Mouse (Mus musculus) cortical plate, adult 2 months (tissue): ENCODE results near the gene Utp4. TPM values are rescaled to one million over a fixed set of nuclear protein-coding genes. Genes with fewer than 3 reads are reported as not detected.

ENCODE experiments used
- H3K27ac ChIP-seq: fragments of 200-500 bp; 2 replicates; pipeline ENCODE4 v1.5.1; 2012; ENCODE audit warnings: low read length, control low read depth, inconsistent platforms; ENCODE audit not compliant: insufficient read depth
- H3K4me1 ChIP-seq: fragments of 200-500 bp; 2 replicates; pipeline ENCODE4 v1.6.1; 2011; ENCODE audit warnings: low read length; ENCODE audit not compliant: control insufficient read depth, insufficient read depth
- H3K4me3 ChIP-seq: fragments of 200-500 bp; 2 replicates; pipeline ENCODE4 v1.5.1; 2011; ENCODE audit warnings: mild to moderate bottlenecking, low read length, control low read depth; ENCODE audit not compliant: insufficient read depth
- CTCF ChIP-seq: fragments of 200-500 bp; IDR thresholded peaks from 2 replicates; pipeline ENCODE4 v1.5.1; 2011; ENCODE audit warnings: mild to moderate bottlenecking, control low read depth, low read length; ENCODE audit not compliant: insufficient read depth; ENCODE audit errors: extremely low read depth
- POLR2A ChIP-seq: fragments of 200-500 bp; IDR thresholded peaks from 2 replicates; pipeline ENCODE4 v1.6.1; 2011; ENCODE audit warnings: mild to moderate bottlenecking, low read length, control low read depth; ENCODE audit not compliant: insufficient read depth; ENCODE audit errors: extremely low read depth
- polyA plus RNA-seq: library from polyadenylated mRNA; depleted of rRNA; stranded (reverse); fragments of >200 nt; gene quantifications from 2 replicates; pipeline ENCODE4 v1.2.3, GENCODE M21; 2012

Utp4 gene
- polyA plus RNA-seq, 1 experiment = 30.6 TPM

- peak; percentile 70; the same call in 1 of the 2 replicates for TF ChIP-seq POLR2A
- TF ChIP-seq CTCF = no peak
- peak within 1 kb of the TSS; percentile 40 for H3K4me3 ChIP-seq
- H3K27ac ChIP-seq = peak within 1 kb of the TSS; percentile 79
- H3K4me1 ChIP-seq = peaks cover 5% of the 10 kb centered on the region
Measured at GRCm38 (mm10) chr8:106935324-106935869, 42.0 kb downstream of the Utp4 start, which contains the start of gene Sntb2. Gene Sntb2 (plus strand): TSS chr8:106935750.

- no peak for TF ChIP-seq POLR2A
- no peak for TF ChIP-seq CTCF
- peak overlapping the region; percentile 40 for H3K4me3 ChIP-seq
- H3K27ac ChIP-seq = peak overlapping the region; percentile 79
- H3K4me1 ChIP-seq = peaks cover 5% of the 10 kb centered on the region
Measured at GRCm38 (mm10) chr8:106935899-106936477, 42.6 kb downstream of the Utp4 start.

- peaks cover 5% of the 10 kb centered on the region for H3K4me1 ChIP-seq
- peak overlapping the region; percentile 40 for H3K4me3 ChIP-seq
- H3K27ac ChIP-seq = peak overlapping the region; percentile 79; the same call in 1 of the 2 replicates
- TF ChIP-seq CTCF = no peak
- TF ChIP-seq POLR2A = no peak
Measured at GRCm38 (mm10) chr8:106936478-106937051, 43.1 kb downstream of the Utp4 start.

DNA sequence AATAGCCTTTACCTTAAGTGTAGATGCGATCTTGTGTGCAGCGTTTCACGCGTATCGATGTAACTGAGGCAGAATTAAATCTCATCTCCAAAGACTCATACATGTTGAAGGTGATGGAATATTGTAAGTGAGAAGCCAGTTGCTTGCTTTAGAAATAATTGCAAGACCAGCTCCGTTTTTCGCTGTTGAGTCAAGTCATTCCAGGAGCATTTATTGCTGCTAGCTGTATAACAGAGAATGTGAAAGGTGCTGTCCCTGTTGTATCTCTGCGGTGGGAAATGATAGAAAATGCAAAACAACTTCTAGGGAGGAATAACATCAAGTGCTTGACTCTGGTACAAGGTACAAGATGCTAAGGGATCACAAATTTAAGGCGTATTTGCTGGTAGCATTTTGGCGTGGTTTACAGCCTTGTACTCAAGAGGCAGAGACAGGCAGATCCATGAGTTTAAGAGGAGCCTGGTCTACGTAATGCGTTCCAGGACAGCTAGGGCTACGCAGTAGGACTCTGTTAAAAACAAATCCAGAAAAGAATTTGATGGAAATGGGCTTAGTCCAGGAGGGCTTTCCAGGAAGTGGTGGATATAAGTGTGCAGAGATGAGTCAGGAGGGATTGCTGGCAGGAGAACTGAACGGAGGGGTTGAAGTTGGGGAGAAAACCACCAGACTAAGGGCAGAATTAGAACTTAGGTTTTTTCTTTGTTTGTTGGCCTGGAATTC lies 43.8 kb downstream of the Utp4 start:
- H3K27ac ChIP-seq = no peak overlapping the region

GRCm38 (mm10) chr8:106941806-106942205 lies 48.4 kb downstream of the Utp4 start:
- H3K4me1 ChIP-seq = peaks cover 6% of the 10 kb centered on the region
- no peak overlapping the region for H3K4me3 ChIP-seq
- TF ChIP-seq POLR2A = no peak
- no peak for TF ChIP-seq CTCF
- H3K27ac ChIP-seq = no peak overlapping the region

More for the DNA sequence above, 43.8 kb downstream of the Utp4 start:
- Histone ChIP-seq H3K4me3 (peak overlapping the region; percentile 40), H3K4me1 (peaks cover 5% of the 10 kb centered on the region; the same call in 1 of the 2 replicates)
- no peak for TF ChIP-seq POLR2A
- no peak for TF ChIP-seq CTCF

- TF ChIP-seq POLR2A = no peak
- Histone ChIP-seq H3K4me1 (peaks cover 5% of the 10 kb centered on the region), H3K27ac (no peak overlapping the region), H3K4me3 (no peak overlapping the region)
Measured at GRCm38 (mm10) chr8:106943874-106944418, 50.5 kb downstream of the Utp4 start.

DNA sequence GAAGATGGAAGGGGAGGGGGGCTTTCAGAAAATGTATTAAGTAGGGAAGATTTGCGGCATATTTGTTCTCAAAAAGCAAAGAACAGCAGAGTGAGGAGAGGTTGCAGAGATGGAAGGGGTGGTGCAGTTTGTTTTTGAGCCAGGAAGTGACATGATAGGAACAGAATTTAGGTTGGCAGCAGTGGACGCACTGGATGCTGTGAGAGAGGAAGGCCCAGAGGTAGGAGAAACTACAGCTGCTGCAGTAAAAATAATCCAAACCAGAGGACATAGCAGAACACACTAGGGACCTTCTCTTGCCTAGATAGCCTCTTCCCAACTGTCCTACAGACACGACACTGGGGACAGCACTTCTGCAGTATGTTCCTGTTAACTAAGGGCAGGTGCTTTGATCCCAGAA lies 51.3 kb downstream of the Utp4 start:
- H3K27ac ChIP-seq = no peak overlapping the region

GRCm38 (mm10) chr8:106948678-106949243 lies 55.3 kb downstream of the Utp4 start:
- H3K4me3 ChIP-seq = no peak overlapping the region

More for the DNA sequence above, 51.3 kb downstream of the Utp4 start:
- TF ChIP-seq CTCF (no peak), POLR2A (no peak)
- Histone ChIP-seq H3K4me1 (peaks cover 3% of the 10 kb centered on the region), H3K4me3 (no peak overlapping the region)

GRCm38 (mm10) chr8:106951707-106952106 lies 58.3 kb downstream of the Utp4 start:
- TF ChIP-seq POLR2A = no peak
- no peak for TF ChIP-seq CTCF
- H3K4me3 ChIP-seq = no peak overlapping the region
- no peaks in the 10 kb centered on the region; the same call in 1 of the 2 replicates for H3K4me1 ChIP-seq
- no peak overlapping the region for H3K27ac ChIP-seq

More at GRCm38 (mm10) chr8:106948678-106949243, 55.3 kb downstream of the Utp4 start:
- TF ChIP-seq CTCF (no peak), POLR2A (no peak)
- Histone ChIP-seq H3K27ac (no peak overlapping the region), H3K4me1 (peaks cover 3% of the 10 kb centered on the region)
